Mouse (Mus musculus): ENCODE measurements around the gene Klhl32. TPM values are rescaled to one million over a fixed set of nuclear protein-coding genes. Genes with fewer than 3 reads are reported as not detected.

Gene Klhl32
- total and polyA plus RNA-seq, 3 experiments, result 0.03 TPM; not detected in 2

- H3K27ac ChIP-seq (ENCODE audit: control insufficient read depth, low read depth, low read length), result no peak overlapping the region
- H3K36me3 ChIP-seq (ENCODE audit: control insufficient read depth in 1 of 2, insufficient read depth in 2 of 2, low read length in 2 of 2), result no peaks in the 10 kb centered on the region
- DNase-seq (ENCODE audit: low read depth, low spot score), result no peak
- H3K4me3 ChIP-seq (ENCODE audit: control insufficient read depth in 1 of 2, insufficient read depth in 1 of 2, low read depth in 2 of 2, low read length in 2 of 2), result no peak overlapping the region
- H3K9me3 ChIP-seq (replicated peaks; ENCODE audit: insufficient read depth, low read length), result no peaks in the 10 kb centered on the region
- no peaks in the 10 kb centered on the region for H3K27me3 ChIP-seq (ENCODE audit: control insufficient read depth in 1 of 2, insufficient read depth in 2 of 2, low read length in 2 of 2)
- H3K4me1 ChIP-seq (ENCODE audit: control insufficient read depth in 1 of 2, insufficient read depth in 2 of 2, low read length in 2 of 2), result no peaks in the 10 kb centered on the region
- TF ChIP-seq TBP (IDR thresholded peaks at IDR 0.05; ENCODE audit: low read depth, low read length), result no peak
- TF ChIP-seq TCF12 (IDR thresholded peaks at IDR 0.05; ENCODE audit: low read depth, low read length), result no peak
- no peak for TF ChIP-seq USF2 (IDR thresholded peaks at IDR 0.05; ENCODE audit: borderline replicate concordance in 1 of 2, insufficient read depth in 1 of 2, low read depth in 1 of 2, low read length in 2 of 2)
- no peak for TF ChIP-seq MEF2A (IDR thresholded peaks at IDR 0.05; ENCODE audit: extremely low read depth, insufficient replicate concordance, low read depth, low read length, poor library complexity, severe bottlenecking)
- no peaks in the 10 kb centered on the region for H3K79me2 ChIP-seq (ENCODE audit: control insufficient read depth, insufficient read depth, low read length, poor library complexity)
- H3K9ac ChIP-seq (ENCODE audit: control insufficient read depth, low read depth, low read length, poor library complexity, severe bottlenecking), result no peak overlapping the region
These were observed 92.0 kb downstream of the Klhl32 start for GRCm38 (mm10) chr4:24758954-24759353.

- no peak overlapping the region for H3K27ac ChIP-seq (ENCODE audit: control insufficient read depth, low read depth, low read length)
- no peak for DNase-seq (ENCODE audit: low read depth, low spot score)
These were observed 98.3 kb downstream of the Klhl32 start for GRCm38 (mm10) chr4:24752517-24753208.

GRCm38 (mm10) chr4:24737080-24737479 lies 113.8 kb downstream of the Klhl32 start:
- no peaks in the 10 kb centered on the region for H3K36me3 ChIP-seq (ENCODE audit: control insufficient read depth in 1 of 2, insufficient read depth in 2 of 2, low read length in 2 of 2)
- TF ChIP-seq CHD1 (IDR thresholded peaks at IDR 0.05; ENCODE audit: low read depth, low read length) (no peak), NRF1 (IDR thresholded peaks at IDR 0.05; ENCODE audit: insufficient read depth, low read depth, low read length, poor library complexity, severe bottlenecking) (no peak), MAFK (IDR thresholded peaks at IDR 0.05; ENCODE audit: borderline replicate concordance, low read depth, low read length) (no peak)
- no peak overlapping the region for H3K9ac ChIP-seq (ENCODE audit: control insufficient read depth, low read depth, low read length, poor library complexity, severe bottlenecking)
- no peaks in the 10 kb centered on the region for H3K79me2 ChIP-seq (ENCODE audit: control insufficient read depth, insufficient read depth, low read length, poor library complexity)
- H3K9me3 ChIP-seq (replicated peaks; ENCODE audit: insufficient read depth, low read length), result no peaks in the 10 kb centered on the region
- no peak overlapping the region for H3K4me3 ChIP-seq (ENCODE audit: control insufficient read depth in 1 of 2, insufficient read depth in 1 of 2, low read depth in 2 of 2, low read length in 2 of 2)
- no peaks in the 10 kb centered on the region for H3K27me3 ChIP-seq (ENCODE audit: control insufficient read depth in 1 of 2, insufficient read depth in 2 of 2, low read length in 2 of 2)
- DNase-seq (ENCODE audit: low read depth, low spot score), result no peak
- no peak overlapping the region for H3K27ac ChIP-seq (ENCODE audit: control insufficient read depth, low read depth, low read length)
- no peaks in the 10 kb centered on the region for H3K4me1 ChIP-seq (ENCODE audit: control insufficient read depth in 1 of 2, insufficient read depth in 2 of 2, low read length in 2 of 2)

More at GRCm38 (mm10) chr4:24752517-24753208, 98.3 kb downstream of the Klhl32 start:
- TF ChIP-seq UBTF (IDR thresholded peaks at IDR 0.05; ENCODE audit: borderline replicate concordance, insufficient read depth, low read depth, low read length), result no peak
- no peak for TF ChIP-seq ELF1 (IDR thresholded peaks at IDR 0.05; ENCODE audit: low read depth, low read length)
- TF ChIP-seq TAL1 (IDR thresholded peaks at IDR 0.05; ENCODE audit: low read length), result no peak
- no peak for TF ChIP-seq RAD21 (IDR thresholded peaks at IDR 0.05; ENCODE audit: low read depth, low read length)
- no peak overlapping the region for H3K9ac ChIP-seq (ENCODE audit: control insufficient read depth, low read depth, low read length, poor library complexity, severe bottlenecking)
- H3K4me1 ChIP-seq (ENCODE audit: control insufficient read depth in 1 of 2, insufficient read depth in 2 of 2, low read length in 2 of 2), result no peaks in the 10 kb centered on the region
- H3K36me3 ChIP-seq (ENCODE audit: control insufficient read depth in 1 of 2, insufficient read depth in 2 of 2, low read length in 2 of 2), result no peaks in the 10 kb centered on the region
- H3K4me3 ChIP-seq (ENCODE audit: control insufficient read depth in 1 of 2, insufficient read depth in 1 of 2, low read depth in 2 of 2, low read length in 2 of 2), result no peak overlapping the region
- H3K9me3 ChIP-seq (replicated peaks; ENCODE audit: insufficient read depth, low read length), result no peaks in the 10 kb centered on the region
- no peaks in the 10 kb centered on the region for H3K79me2 ChIP-seq (ENCODE audit: control insufficient read depth, insufficient read depth, low read length, poor library complexity)
- H3K27me3 ChIP-seq (ENCODE audit: control insufficient read depth in 1 of 2, insufficient read depth in 2 of 2, low read length in 2 of 2), result no peaks in the 10 kb centered on the region; a peak in 1 of 4 replicates
